In genomic region chr15:92594721-92595120, GRCm38 (mm10) we compare ENCODE assay signal across 16 mouse cellular contexts.
DNase-seq lines count a peak whose midpoint lies in the region; ATAC-seq lines count a peak whose summit lies in the region.
"Had no signal": no experiment of that assay in that cellular context is flagged by ENCODE, and none has a peak within 500 bp of the region (broad histone marks: within the 10 kb centered on the region; RNA-seq: fewer than 3 reads in every experiment).

No protein-coding gene starts in this region.

- H3K27ac ChIP-seq in hindbrain, embryonic 14.5 days, result peak overlapping the region; percentile 41; the same call in 1 of the 2 replicates
- H3K27ac ChIP-seq: embryonic facial prominence, embryonic 12.5 days; heart, embryonic 13.5 days; limb, embryonic 12.5 days; liver, embryonic 14.5 days had no signal

- DNase-seq in cerebellum, postnatal 14 days, result peak; percentile 25 to 33
- DNase-seq in cerebellum, postnatal 36 days, result no peak
- peak; percentile 26 for DNase-seq in layer of hippocampus, adult 11-12 months (ENCODE audit: low spot score)
- DNase-seq in layer of hippocampus, postnatal 36 days, result no peak
- DNase-seq in adrenal gland, postnatal 10 days, result peak; percentile 24
- peak; percentile 67 for DNase-seq in hindbrain, embryonic 14.5 days (ENCODE audit: low spot score)
- no peak for DNase-seq in kidney, postnatal 10 days
- DNase-seq: cerebellum, adult 11-12 months; heart, postnatal 4 days; kidney, adult 11 months; kidney, postnatal 14 days; lung, postnatal 10 days had no signal

- no peak overlapping the region for H3K4me3 ChIP-seq in hindbrain, embryonic 14.5 days (replicated peaks; ENCODE audit: low read length)
- H3K4me3 ChIP-seq: embryonic facial prominence, embryonic 12.5 days; heart, embryonic 13.5 days; limb, embryonic 12.5 days had no signal

- peaks cover 8% of the 10 kb centered on the region; the same call in 1 of the 2 replicates for H3K4me1 ChIP-seq in hindbrain, embryonic 14.5 days (replicated peaks; ENCODE audit: control insufficient read depth, insufficient read depth, low read length)

- WGBS in hindbrain, embryonic 14.5 days, result 25% methylated on average over 2 of the region's 2 CpGs

- no peaks in the 10 kb centered on the region for H3K27me3 ChIP-seq in hindbrain, embryonic 14.5 days (ENCODE audit: control insufficient read depth, insufficient read depth, low read length)
- H3K27me3 ChIP-seq: heart, embryonic 13.5 days had no signal

- no peak for ATAC-seq in hindbrain, embryonic 14.5 days (ENCODE audit: low FRiP score)

- H3K9me3 ChIP-seq in hindbrain, embryonic 14.5 days (ENCODE audit: control insufficient read depth, low read length), result no peaks in the 10 kb centered on the region
- H3K9me3 ChIP-seq: embryonic facial prominence, embryonic 12.5 days; heart, embryonic 13.5 days; limb, embryonic 12.5 days had no signal

- no peak overlapping the region for H3K4me2 ChIP-seq in hindbrain, embryonic 14.5 days (replicated peaks)
- H3K4me2 ChIP-seq: embryonic facial prominence, embryonic 12.5 days; heart, embryonic 13.5 days; limb, embryonic 12.5 days had no signal

- H3K36me3 ChIP-seq in hindbrain, embryonic 14.5 days (replicated peaks; ENCODE audit: control insufficient read depth, insufficient read depth), result no peaks in the 10 kb centered on the region
- H3K36me3 ChIP-seq: embryonic facial prominence, embryonic 12.5 days; heart, embryonic 13.5 days; limb, embryonic 12.5 days had no signal

- no peak overlapping the region for H3K9ac ChIP-seq in hindbrain, embryonic 14.5 days
- H3K9ac ChIP-seq: embryonic facial prominence, embryonic 12.5 days; heart, embryonic 13.5 days; limb, embryonic 12.5 days; liver, embryonic 14.5 days had no signal

Comparison
In these comparisons a context has a peak if more than half of its experiments do, and no peak if none do; other contexts are left out.
1. DNase-seq: peak in cerebellum, postnatal 14 days (2 of 2), layer of hippocampus, adult 11-12 months (single experiment), adrenal gland, postnatal 10 days (single experiment) and hindbrain, embryonic 14.5 days (single experiment); none in cerebellum, postnatal 36 days (0 of 2), layer of hippocampus, postnatal 36 days (0 of 2) and kidney, postnatal 10 days (single experiment).